Mouse (Mus musculus) liver, adult 2 months (tissue): Measurements from ENCODE around the gene Selenoi.

Source experiments
- CTCF ChIP-seq: fragments of 200-500 bp; IDR thresholded peaks from 2 replicates; pipeline ENCODE4 v1.5.1; 2011; ENCODE audit warnings: low read depth, low read length, control low read depth
- POLR2A ChIP-seq: fragments of 200-500 bp; IDR thresholded peaks from 2 replicates; pipeline ENCODE4 v1.6.1; 2011; ENCODE audit warnings: low read length, control low read depth; ENCODE audit not compliant: insufficient read depth; ENCODE audit errors: extremely low read depth

- no peak for TF ChIP-seq CTCF
- TF ChIP-seq POLR2A, result no peak
Measured at GRCm38 (mm10) chr5:30219715-30220114, 12.7 kb upstream of the Selenoi start.
